Mouse (Mus musculus) heart, embryonic 10.5 days (tissue): ENCODE measurements around the gene Jmy. TPM values are rescaled to one million over a fixed set of nuclear protein-coding genes. Genes with fewer than 3 reads are reported as not detected.
"Not testable (repeated sequence)": the region's sequence is repeated elsewhere in the genome, so short reads cannot be mapped to it uniquely, and the experiment has no call there.

Source experiments
- DNase-seq: peaks from one replicate; pipeline ENCODE4 v3.0.0-alpha.2; 2017; ENCODE audit warnings: low spot score
- H3K27ac ChIP-seq: fragments of 300-500 bp; sonication (generic); 2 replicates; pipeline ENCODE4 v1.5.1; 2016; ENCODE audit warnings: mild to moderate bottlenecking
- H3K27me3 ChIP-seq: fragments of 300-500 bp; sonication (generic); 2 replicates; pipeline ENCODE4 v1.6.1; 2016; ENCODE audit warnings: mild to moderate bottlenecking; ENCODE audit not compliant: poor library complexity, insufficient read depth, severe bottlenecking
- H3K36me3 ChIP-seq: fragments of 300-500 bp; sonication (generic); 2 replicates; pipeline ENCODE4 v1.6.1; 2016; ENCODE audit warnings: mild to moderate bottlenecking, moderate library complexity
- H3K4me1 ChIP-seq: fragments of 300-500 bp; sonication (generic); 2 replicates; pipeline ENCODE4 v1.6.1; 2016; ENCODE audit warnings: mild to moderate bottlenecking
- H3K4me3 ChIP-seq: fragments of 300-500 bp; sonication (generic); 2 replicates; pipeline ENCODE4 v1.5.1; 2016; ENCODE audit warnings: mild to moderate bottlenecking, moderate library complexity
- H3K9me3 ChIP-seq: fragments of 300-500 bp; sonication (generic); 2 replicates; pipeline ENCODE4 v1.6.1; 2016; ENCODE audit warnings: mild to moderate bottlenecking, moderate library complexity
- WGBS: fragments of 180-500 bp; shearing (Covaris S2); methylation state at CpG from one replicate; pipeline ENCODE4 v1.1.7; 2016; 5-methylcytosine and 5-hydroxymethylcytosine counted together
- polyA plus RNA-seq: library from polyadenylated mRNA; unstranded; fragments of >200 nt; fragmentation: Nextera tagmentation; extraction: Ambion mirVana; gene quantifications from 2 replicates; pipeline ENCODE4 v1.2.1, GENCODE M21; 2016

The Jmy gene
- 4.9 and 5.6 TPM in 2 replicates for polyA plus RNA-seq

GRCm38 (mm10) chr13:93499167-93499972 is at the start of gene Jmy:
TSS of gene Jmy (minus strand) at chr13:93499808.
- peak within 1 kb of the TSS; percentile 97 for H3K27ac ChIP-seq
- no peaks in the 10 kb centered on the region for H3K9me3 ChIP-seq
- peak; percentile 92 for DNase-seq
- H3K36me3 ChIP-seq, result 0 out of 2 replicates have a peak, but pooled peaks cover 4% of the 10 kb centered on the region
- under 1% methylated on average over 105 of the region's 105 CpGs for WGBS
- peak within 1 kb of the TSS; percentile 100 for H3K4me3 ChIP-seq
- no peaks in the 10 kb centered on the region for H3K27me3 ChIP-seq
- H3K4me1 ChIP-seq, result peaks cover 9% of the 10 kb centered on the region

- Histone ChIP-seq H3K36me3 (no peaks in the 10 kb centered on the region), H3K9me3 (no peaks in the 10 kb centered on the region), H3K27ac (no peak overlapping the region), H3K4me1 (no peaks in the 10 kb centered on the region), H3K4me3 (no peak overlapping the region), H3K27me3 (no peaks in the 10 kb centered on the region)
- WGBS, result 87% methylated on average over 5 of the region's 5 CpGs
- no peak for DNase-seq
Measured at GRCm38 (mm10) chr13:93547641-93548040, 48.0 kb upstream of the Jmy start.

GRCm38 (mm10) chr13:93546011-93546410 is 46.4 kb upstream of the Jmy start:
- Histone ChIP-seq H3K4me3 (no peak overlapping the region), H3K36me3 (no peaks in the 10 kb centered on the region), H3K27me3 (no peaks in the 10 kb centered on the region), H3K9me3 (no peaks in the 10 kb centered on the region), H3K27ac (no peak overlapping the region), H3K4me1 (no peaks in the 10 kb centered on the region)
- 79% methylated on average over 1 of the region's 1 CpGs for WGBS
- DNase-seq, result no peak

GRCm38 (mm10) chr13:93544274-93544673 is 44.7 kb upstream of the Jmy start:
- H3K4me1 ChIP-seq, result no peaks in the 10 kb centered on the region

GRCm38 (mm10) chr13:93539311-93539710 is 39.7 kb upstream of the Jmy start:
- no peak overlapping the region for H3K27ac ChIP-seq
- WGBS, result 72% methylated on average over 4 of the region's 4 CpGs

More at GRCm38 (mm10) chr13:93544274-93544673, 44.7 kb upstream of the Jmy start:
- no peaks in the 10 kb centered on the region for H3K27me3 ChIP-seq
- no peaks in the 10 kb centered on the region for H3K36me3 ChIP-seq
- H3K9me3 ChIP-seq, result no peaks in the 10 kb centered on the region
- no peak for DNase-seq
- H3K27ac ChIP-seq, result no peak overlapping the region
- no peak overlapping the region for H3K4me3 ChIP-seq

GRCm38 (mm10) chr13:93518753-93519319 is 19.2 kb upstream of the Jmy start:
- Histone ChIP-seq H3K27ac (no peak overlapping the region), H3K36me3 (no peaks in the 10 kb centered on the region), H3K4me3 (no peak overlapping the region), H3K27me3 (no peaks in the 10 kb centered on the region), H3K9me3 (no peaks in the 10 kb centered on the region), H3K4me1 (peaks cover 14% of the 10 kb centered on the region)
- no peak for DNase-seq
- WGBS, result 64% methylated on average over 2 of the region's 2 CpGs

More at GRCm38 (mm10) chr13:93539311-93539710, 39.7 kb upstream of the Jmy start:
- H3K9me3 ChIP-seq, result no peaks in the 10 kb centered on the region
- no peak for DNase-seq
- no peak overlapping the region for H3K4me3 ChIP-seq
- no peaks in the 10 kb centered on the region for H3K36me3 ChIP-seq
- H3K4me1 ChIP-seq, result no peaks in the 10 kb centered on the region
- H3K27me3 ChIP-seq, result no peaks in the 10 kb centered on the region

- H3K4me1 ChIP-seq, result peaks cover 14% of the 10 kb centered on the region
- H3K9me3 ChIP-seq, result no peaks in the 10 kb centered on the region
- H3K36me3 ChIP-seq, result no peaks in the 10 kb centered on the region
- no peaks in the 10 kb centered on the region for H3K27me3 ChIP-seq
- H3K27ac ChIP-seq, result no peak overlapping the region
- H3K4me3 ChIP-seq, result no peak overlapping the region
- no peak for DNase-seq
Measured at GRCm38 (mm10) chr13:93517223-93517622, 17.6 kb upstream of the Jmy start.

DNA sequence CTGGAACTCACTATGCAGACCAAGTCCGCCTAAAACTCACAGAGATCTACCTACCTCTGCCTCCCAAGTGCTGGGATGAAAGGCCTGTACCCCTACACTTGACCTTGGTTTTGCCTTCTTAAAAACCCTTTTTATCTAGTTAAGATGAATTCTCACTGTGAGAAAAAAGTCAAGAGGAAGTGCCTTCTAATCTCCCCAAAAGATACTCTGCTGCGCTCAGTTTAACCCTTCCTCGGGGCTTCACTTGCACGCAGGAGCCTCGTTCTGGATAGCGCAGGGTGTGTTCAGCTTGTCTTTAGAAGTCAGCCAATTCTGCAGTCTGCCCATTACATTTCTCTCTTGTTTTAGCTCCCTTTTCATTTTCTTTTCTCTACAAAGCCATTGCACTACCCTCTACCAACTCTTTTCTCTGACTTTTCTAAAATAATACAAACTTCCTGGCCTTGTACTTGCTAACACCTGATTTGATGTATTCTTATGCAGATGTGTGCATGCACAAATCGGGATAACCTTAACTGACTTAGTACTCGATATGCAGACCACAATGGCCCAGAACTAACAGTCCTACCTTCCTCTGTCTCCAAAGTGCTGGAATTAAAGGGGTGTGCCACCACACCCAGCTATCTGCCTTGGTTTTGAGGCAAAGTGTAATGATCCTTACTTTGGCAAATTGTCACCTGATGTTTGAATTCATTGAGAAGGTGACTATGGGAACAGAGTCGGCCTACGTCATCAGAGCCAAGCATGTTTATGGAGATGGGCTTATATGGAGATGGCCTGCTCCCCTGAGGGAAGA is 14.6 kb upstream of the Jmy start:
- H3K4me3 ChIP-seq, result no peak overlapping the region
- 73% methylated on average over 10 of the region's 10 CpGs for WGBS
- no peaks in the 10 kb centered on the region for H3K9me3 ChIP-seq
- peaks cover 6% of the 10 kb centered on the region; the same call in 1 of the 2 replicates for H3K4me1 ChIP-seq
- H3K27ac ChIP-seq, result no peak overlapping the region
- no peaks in the 10 kb centered on the region for H3K36me3 ChIP-seq
- no peaks in the 10 kb centered on the region for H3K27me3 ChIP-seq
- no peak for DNase-seq

DNA sequence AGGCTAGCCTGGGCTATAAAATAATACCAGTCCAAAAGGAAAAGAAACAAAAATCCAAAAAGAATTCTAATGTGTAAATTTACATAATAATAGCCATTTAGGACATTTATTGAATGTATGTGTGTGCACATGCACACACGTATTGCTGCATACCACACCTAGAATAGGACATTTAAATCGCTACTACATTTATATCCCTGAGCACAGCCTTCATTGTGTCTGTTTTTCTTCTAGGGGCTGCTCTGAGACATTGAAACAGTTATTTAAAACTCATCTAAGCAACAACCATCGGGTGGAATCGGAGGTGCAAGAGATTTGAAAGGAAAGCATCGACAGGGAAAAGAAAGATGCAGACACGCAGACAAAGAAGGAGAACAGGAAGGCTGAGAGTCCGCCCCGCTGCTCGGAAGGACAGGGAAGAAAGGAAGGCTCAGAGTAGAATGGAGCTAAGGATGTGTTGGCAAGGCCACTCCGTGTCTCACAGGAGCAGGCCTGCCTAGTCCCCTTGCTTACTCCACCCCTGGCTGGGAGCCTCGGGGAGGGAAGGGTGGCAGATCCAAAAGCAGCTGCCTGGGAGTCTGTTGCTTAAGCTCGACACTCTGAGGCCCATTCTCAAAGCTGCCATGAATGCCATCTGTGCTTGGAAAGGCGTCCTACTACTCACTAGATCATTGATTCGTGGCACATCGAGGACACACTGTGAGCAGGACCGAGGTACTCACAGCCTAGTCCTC is 11.0 kb upstream of the Jmy start:
- WGBS, result 67% methylated on average over 16 of the region's 16 CpGs
- no peak overlapping the region for H3K27ac ChIP-seq
- no peak for DNase-seq
- H3K4me1 ChIP-seq, result no peaks in the 10 kb centered on the region
- no peaks in the 10 kb centered on the region for H3K36me3 ChIP-seq
- no peaks in the 10 kb centered on the region for H3K9me3 ChIP-seq
- no peaks in the 10 kb centered on the region for H3K27me3 ChIP-seq
- H3K4me3 ChIP-seq, result no peak overlapping the region

- DNase-seq, H3K36me3 ChIP-seq, H3K4me3 ChIP-seq, H3K4me1 ChIP-seq, H3K27ac ChIP-seq, H3K9me3 ChIP-seq, H3K27me3 ChIP-seq: not testable (repeated sequence)
- WGBS, result 85% methylated on average over 5 of the region's 5 CpGs
Measured at GRCm38 (mm10) chr13:93506920-93507319, 7.3 kb upstream of the Jmy start.

- WGBS, result 48% methylated on average over 4 of the region's 4 CpGs
- no peak overlapping the region for H3K4me3 ChIP-seq
- no peaks in the 10 kb centered on the region for H3K36me3 ChIP-seq
- no peak for DNase-seq
- no peaks in the 10 kb centered on the region for H3K27me3 ChIP-seq
- H3K9me3 ChIP-seq, result no peaks in the 10 kb centered on the region
- H3K4me1 ChIP-seq, result peaks cover 4% of the 10 kb centered on the region
- H3K27ac ChIP-seq, result no peak overlapping the region
Measured at GRCm38 (mm10) chr13:93501724-93502123, 2.1 kb upstream of the Jmy start.

DNA sequence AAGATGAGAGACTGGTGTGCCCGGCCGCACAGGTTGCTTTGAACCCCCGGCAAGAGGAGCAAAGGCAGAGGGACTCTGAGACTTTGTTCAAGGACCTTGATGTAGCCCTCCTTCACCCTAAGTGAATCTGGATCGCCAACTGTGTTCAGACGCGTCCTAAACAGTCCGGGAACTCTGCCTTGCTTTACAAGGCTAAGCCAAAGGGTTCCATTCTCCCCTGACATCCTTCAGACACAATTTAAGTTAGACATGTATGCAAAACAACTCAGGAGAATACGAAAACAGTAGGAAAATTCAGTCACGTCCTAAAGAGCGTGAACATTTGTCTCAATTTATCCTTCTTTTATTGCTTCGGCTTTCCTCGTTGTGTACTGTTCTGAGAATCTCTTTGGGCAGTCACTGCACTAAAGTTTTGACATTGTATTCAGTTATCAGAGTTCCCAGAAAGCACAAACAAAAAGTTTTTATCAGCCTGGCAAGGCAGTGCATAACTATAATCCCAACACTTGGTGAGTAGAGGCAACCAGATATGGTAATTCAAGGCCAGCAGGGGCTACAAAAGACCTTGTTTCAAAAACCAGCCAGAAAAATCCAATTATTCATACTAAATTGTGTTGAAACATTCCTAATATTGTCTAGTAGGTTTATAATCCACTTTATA is 495 bp upstream of the Jmy start:
- 13% methylated on average over 12 of the region's 12 CpGs for WGBS
- H3K4me1 ChIP-seq, result peaks cover 7% of the 10 kb centered on the region
- peak overlapping the region; percentile 97 for H3K27ac ChIP-seq
- 0 out of 2 replicates have a peak, but pooled peaks cover under 1% of the 10 kb centered on the region for H3K36me3 ChIP-seq
- H3K27me3 ChIP-seq, result no peaks in the 10 kb centered on the region
- H3K9me3 ChIP-seq, result no peaks in the 10 kb centered on the region
- no peak for DNase-seq
- peak overlapping the region; percentile 100 for H3K4me3 ChIP-seq
